Mouse (Mus musculus) CH12.LX (cell line): ENCODE results near the gene Itpk1. TPM values are rescaled to one million over a fixed set of nuclear protein-coding genes. Genes with fewer than 3 reads are reported as not detected.

ENCODE experiments used
- DNase-seq: peaks from one replicate; pipeline ENCODE4 v3.0.0-alpha.2; 2013; ENCODE audit errors: extremely low read depth
- H3K27ac ChIP-seq: 2 replicates; pipeline ENCODE4 v1.5.1; 2012; ENCODE audit warnings: low read depth, mild to moderate bottlenecking, control low read depth, moderate library complexity; ENCODE audit not compliant: insufficient read depth
- H3K27me3 ChIP-seq: replicated peaks from 2 replicates; pipeline ENCODE3; 2012; ENCODE audit warnings: inconsistent platforms
- H3K36me3 ChIP-seq, 2 experiments: replicated peaks in 1 of 2; 2 replicates each; pipeline versions ENCODE3 to v1.6.1; 2012; ENCODE audit warnings: inconsistent platforms in 1 of 2, low read length in 1 of 2, mild to moderate bottlenecking in 1 of 2, mixed read lengths in 1 of 2, moderate library complexity in 1 of 2; ENCODE audit not compliant: control insufficient read depth in 1 of 2, insufficient read depth in 1 of 2
- H3K4me1 ChIP-seq, 2 experiments: 2 replicates each; pipeline ENCODE4 v1.6.1; 2012; ENCODE audit warnings: inconsistent platforms in 1 of 2, moderate library complexity in 1 of 2; ENCODE audit not compliant: insufficient read depth in 2 of 2, control insufficient read depth in 1 of 2
- H3K4me2 ChIP-seq: 2 replicates; pipeline ENCODE4 v1.6.1; 2012; ENCODE audit warnings: low read depth, mild to moderate bottlenecking, control low read depth; ENCODE audit not compliant: poor library complexity, insufficient read depth, severe bottlenecking
- H3K4me3 ChIP-seq, 3 experiments: fragments of 150-350 bp in 1 of 3; sonication (generic) in 1 of 3; replicated peaks in 1 of 3; 2 replicates each; pipeline versions ENCODE3 to v1.5.1; 2011 to 2012; ENCODE audit warnings: low read depth in 2 of 3, low read length in 2 of 3, mild to moderate bottlenecking in 2 of 3, moderate library complexity in 2 of 3, control low read depth in 1 of 3, improper control_type of control experiment in 1 of 3, inconsistent platforms in 1 of 3, mixed read lengths in 1 of 3; ENCODE audit not compliant: poor library complexity in 1 of 3
- H3K79me2 ChIP-seq: replicated peaks from 2 replicates; pipeline ENCODE4 v1.6.1; 2012; ENCODE audit warnings: mild to moderate bottlenecking, moderate library complexity; ENCODE audit not compliant: control insufficient read depth, poor library complexity, insufficient read depth, severe bottlenecking; ENCODE audit errors: extremely low read depth
- H3K9ac ChIP-seq: 2 replicates; pipeline ENCODE4 v1.6.1; 2012; ENCODE audit warnings: low read depth, mild to moderate bottlenecking, control low read depth, moderate library complexity; ENCODE audit not compliant: insufficient read depth
- H3K9me3 ChIP-seq: replicated peaks from 2 replicates; pipeline ENCODE3; 2012; ENCODE audit warnings: low read length, inconsistent platforms, mixed read lengths
- CHD1 ChIP-seq: IDR thresholded peaks from 2 replicates; pipeline ENCODE4 v1.6.1; 2012; ENCODE audit warnings: low read depth, low read length, improper control_type of control experiment, inconsistent platforms
- CHD2 ChIP-seq: IDR thresholded peaks from 2 replicates; pipeline ENCODE4 v1.6.1; 2011; ENCODE audit warnings: low read length, improper control_type of control experiment
- CTCF ChIP-seq, 2 experiments: IDR thresholded peaks in 1 of 2; conservative IDR thresholded peaks in 1 of 2; 2 replicates each; pipeline ENCODE4 v1.5.1; 2011 to 2012; ENCODE audit warnings: low read depth in 2 of 2, low read length in 2 of 2, improper control_type of control experiment in 1 of 2, inconsistent platforms in 1 of 2, mild to moderate bottlenecking in 1 of 2, moderate library complexity in 1 of 2
- E2F4 ChIP-seq: IDR thresholded peaks from 2 replicates; pipeline ENCODE4 v1.6.1; 2011; ENCODE audit warnings: low read depth, low read length, improper control_type of control experiment; ENCODE audit not compliant: insufficient replicate concordance
- EP300 ChIP-seq: IDR thresholded peaks from 2 replicates; pipeline ENCODE4 v1.6.1; 2011; ENCODE audit warnings: low read length, improper control_type of control experiment
- ETS1 ChIP-seq: conservative IDR thresholded peaks from 2 replicates; pipeline ENCODE4 v1.6.1; 2012; ENCODE audit warnings: low read depth, mild to moderate bottlenecking, inconsistent platforms, low read length, improper control_type of control experiment, moderate library complexity
- GABPA ChIP-seq: IDR thresholded peaks from 2 replicates; pipeline ENCODE4 v1.6.1; 2012; ENCODE audit warnings: low read depth, low read length, improper control_type of control experiment, inconsistent platforms; ENCODE audit not compliant: insufficient replicate concordance
- HCFC1 ChIP-seq: IDR thresholded peaks from 2 replicates; pipeline ENCODE4 v1.6.1; 2012; ENCODE audit warnings: low read depth, mild to moderate bottlenecking, inconsistent platforms, low read length, improper control_type of control experiment
- KAT2A ChIP-seq: IDR thresholded peaks from 2 replicates; pipeline ENCODE4 v1.6.1; 2012; ENCODE audit warnings: low read length, improper control_type of control experiment, inconsistent platforms; ENCODE audit not compliant: insufficient replicate concordance
- MAX ChIP-seq: IDR thresholded peaks from 2 replicates; pipeline ENCODE4 v1.6.1; 2011; ENCODE audit warnings: low read length, improper control_type of control experiment
- NRF1 ChIP-seq: IDR thresholded peaks from 2 replicates; pipeline ENCODE4 v1.6.1; 2014; ENCODE audit warnings: low read depth, mild to moderate bottlenecking, inconsistent platforms, low read length, improper control_type of control experiment, moderate library complexity
- PAX5 ChIP-seq: IDR thresholded peaks from 2 replicates; pipeline ENCODE4 v1.6.1; 2012; ENCODE audit warnings: low read length, inconsistent platforms, mixed read lengths
- POLR2A ChIP-seq: IDR thresholded peaks from 2 replicates; pipeline ENCODE4 v1.6.1; 2011; ENCODE audit warnings: low read depth, mild to moderate bottlenecking, improper control_type of control experiment, low read length
- RAD21 ChIP-seq: IDR thresholded peaks from 2 replicates; pipeline ENCODE4 v1.6.1; 2011; ENCODE audit warnings: low read depth, mild to moderate bottlenecking, low read length, improper control_type of control experiment, moderate library complexity
- SMC3 ChIP-seq: IDR thresholded peaks from 2 replicates; pipeline ENCODE4 v1.6.1; 2011; ENCODE audit warnings: low read depth, low read length, improper control_type of control experiment
- TCF12 ChIP-seq: IDR thresholded peaks from 2 replicates; pipeline ENCODE4 v1.6.1; 2014; ENCODE audit warnings: low read depth, mild to moderate bottlenecking, inconsistent platforms, low read length, improper control_type of control experiment
- UBTF ChIP-seq: IDR thresholded peaks from 2 replicates; pipeline ENCODE4 v1.6.1; 2012; ENCODE audit warnings: low read depth, mild to moderate bottlenecking, inconsistent platforms, low read length, improper control_type of control experiment, moderate library complexity
- USF1 ChIP-seq: IDR thresholded peaks from 2 replicates; pipeline ENCODE4 v1.6.1; 2014; ENCODE audit warnings: low read depth, mild to moderate bottlenecking, inconsistent platforms, low read length, improper control_type of control experiment
- ZC3H11A ChIP-seq: IDR thresholded peaks from 2 replicates; pipeline ENCODE4 v1.6.1; 2012; ENCODE audit warnings: low read depth, mild to moderate bottlenecking, inconsistent platforms, low read length, improper control_type of control experiment
- ZKSCAN1 ChIP-seq: IDR thresholded peaks from 2 replicates; pipeline ENCODE4 v1.6.1; 2012; ENCODE audit warnings: low read depth, inconsistent platforms, low read length, improper control_type of control experiment, borderline replicate concordance
- ZMIZ1 ChIP-seq: IDR thresholded peaks from 2 replicates; pipeline ENCODE4 v1.6.1; 2012; ENCODE audit warnings: low read depth, mild to moderate bottlenecking, inconsistent platforms, low read length, improper control_type of control experiment
- dilution Hi-C: fragments of 300-500 bp; cut with MboI; formaldehyde crosslinking; loops from 2 replicates; pipeline ENCODE4 v1.14.3; 2020; ENCODE audit warnings: low sequenced_read_pairs; ENCODE audit not compliant: extremely low pct_unique_long_range_greater_than_20kb, extremely low pct_ligation_motif_present
- in situ Hi-C: fragments of 300-500 bp; cut with MboI; formaldehyde crosslinking; loops from 3 replicates; pipeline ENCODE4 v1.14.3; 2019; ENCODE audit warnings: low sequenced_read_pairs, low pct_ligation_motif_present, low pct_unique_long_range_greater_than_20kb, mixed read lengths
- polyA plus RNA-seq: library from polyadenylated mRNA; unstranded; fragments of >175 nt; gene quantifications from 2 replicates; pipeline ENCODE4 v1.2.1, GENCODE M21; 2012; ENCODE audit warnings: low read depth; ENCODE audit not compliant: insufficient read length
- total RNA-seq, 2 experiments: library from RNA; depleted of rRNA; stranded (reverse); fragments of 300-350 nt in 1 of 2; fragments of >200 nt in 1 of 2; gene quantifications; 2 replicates each; pipeline ENCODE4 v1.2.3; 2012 to 2014

Gene Itpk1
- total and polyA plus RNA-seq, 3 experiments, result 14.0 to 25.1 (median 19.2) TPM

GRCm38 (mm10) chr12:102619908-102620307 lies 84.8 kb downstream of the Itpk1 start:
- Histone ChIP-seq H3K27me3 (no peaks in the 10 kb centered on the region), H3K4me2 (no peak overlapping the region), H3K9me3 (no peaks in the 10 kb centered on the region), H3K4me1 (peaks cover 0 to 47% of the 10 kb centered on the region in 2 experiments; a peak in 3 of 4 replicates), H3K4me3 (no peak overlapping the region), H3K36me3 (peaks cover 4 to 84% of the 10 kb centered on the region in 2 experiments), H3K9ac (no peak overlapping the region), H3K79me2 (no peaks in the 10 kb centered on the region), H3K27ac (no peak overlapping the region)
- in situ Hi-C loops (no loop called here), dilution Hi-C loops (no loop called here)
- no peak for DNase-seq
- TF ChIP-seq GABPA, result no peak
- no peak for TF ChIP-seq CHD1
- no peak for TF ChIP-seq POLR2A
- no peak for TF ChIP-seq RAD21
- TF ChIP-seq KAT2A, result no peak
- no peak for TF ChIP-seq SMC3
- no peak for TF ChIP-seq TCF12
- no peak for TF ChIP-seq ZC3H11A
- no peak for TF ChIP-seq CTCF (conservative IDR thresholded peaks at IDR 0.05 in 1 of 2, IDR thresholded peaks at IDR 0.05 in 1 of 2; ENCODE audit: low read depth in 2 of 2, low read length in 2 of 2)
- TF ChIP-seq ETS1, result no peak
- TF ChIP-seq E2F4, result no peak

GRCm38 (mm10) chr12:102618085-102618484 lies 86.6 kb downstream of the Itpk1 start:
- dilution Hi-C loops, result no loop called here
- H3K27me3 ChIP-seq, result no peaks in the 10 kb centered on the region
- H3K36me3 ChIP-seq, result peaks cover 4 to 86% of the 10 kb centered on the region in 2 experiments
- no peak for DNase-seq
- in situ Hi-C loops, result no loop called here
- no peak overlapping the region for H3K4me2 ChIP-seq
- no peak for TF ChIP-seq PAX5
- TF ChIP-seq ZKSCAN1, result no peak
- TF ChIP-seq HCFC1, result no peak
- TF ChIP-seq USF1, result no peak
- no peak for TF ChIP-seq EP300
- TF ChIP-seq RAD21, result no peak
- TF ChIP-seq ZMIZ1, result no peak
- no peak for TF ChIP-seq CHD1
- TF ChIP-seq CTCF (conservative IDR thresholded peaks at IDR 0.05 in 1 of 2, IDR thresholded peaks at IDR 0.05 in 1 of 2; ENCODE audit: low read depth in 2 of 2, low read length in 2 of 2), result no peak
- no peak for TF ChIP-seq NRF1
- no peak for TF ChIP-seq MAX
- TF ChIP-seq CHD2, result no peak
- TF ChIP-seq UBTF, result no peak
- TF ChIP-seq TCF12, result no peak
- no peaks in the 10 kb centered on the region for H3K9me3 ChIP-seq
- H3K9ac ChIP-seq, result no peak overlapping the region
- no peaks in the 10 kb centered on the region for H3K79me2 ChIP-seq
- peaks cover 0 to 41% of the 10 kb centered on the region in 2 experiments; a peak in 3 of 4 replicates for H3K4me1 ChIP-seq
- no peak overlapping the region for H3K27ac ChIP-seq
- no peak overlapping the region for H3K4me3 ChIP-seq
